Mouse (Mus musculus) embryonic facial prominence, embryonic 13.5 days (tissue): ENCODE data around the gene Slco3a1. TPM values are rescaled to one million over a fixed set of nuclear protein-coding genes. Genes with fewer than 3 reads are reported as not detected.
"Not testable (repeated sequence)": the region's sequence is repeated elsewhere in the genome, so short reads cannot be mapped to it uniquely, and the experiment has no call there.

Source experiments
- ATAC-seq: fragments of 200-750 bp; cut with Nextera tagmentation; 2 replicates; pipeline ENCODE4 v1.8.0; 2017; ENCODE audit warnings: low read depth; ENCODE audit not compliant: insufficient number of reproducible peaks, insufficient read depth, low FRiP score, low TSS enrichment
- H3K27ac ChIP-seq: fragments of 300-500 bp; sonication (generic); 2 replicates; pipeline ENCODE4 v1.5.1; 2015; ENCODE audit warnings: moderate library complexity, mild to moderate bottlenecking, inconsistent platforms
- H3K27me3 ChIP-seq: fragments of 300-500 bp; sonication (generic); 2 replicates; pipeline ENCODE4 v1.6.1; 2015; ENCODE audit warnings: mild to moderate bottlenecking, inconsistent platforms
- H3K36me3 ChIP-seq: fragments of 300-500 bp; sonication (generic); 2 replicates; pipeline ENCODE4 v1.6.1; 2015; ENCODE audit warnings: mild to moderate bottlenecking, inconsistent platforms
- H3K4me1 ChIP-seq: fragments of 300-500 bp; sonication (generic); 2 replicates; pipeline ENCODE4 v1.6.1; 2015; ENCODE audit warnings: inconsistent platforms
- H3K4me2 ChIP-seq: fragments of 300-500 bp; sonication (generic); 2 replicates; pipeline ENCODE4 v1.6.1; 2015; ENCODE audit warnings: moderate library complexity, mild to moderate bottlenecking, inconsistent platforms
- H3K4me3 ChIP-seq: fragments of 300-500 bp; sonication (generic); 2 replicates; pipeline ENCODE4 v1.5.1; 2015; ENCODE audit warnings: mild to moderate bottlenecking, inconsistent platforms
- H3K9ac ChIP-seq: fragments of 300-500 bp; sonication (generic); 2 replicates; pipeline ENCODE4 v1.6.1; 2015; ENCODE audit warnings: mild to moderate bottlenecking, inconsistent platforms
- H3K9me3 ChIP-seq: fragments of 300-500 bp; sonication (generic); 2 replicates; pipeline ENCODE4 v1.6.1; 2016; ENCODE audit warnings: inconsistent platforms
- WGBS: fragments of 180-500 bp; shearing (Covaris S2); methylation state at CpG from one replicate; pipeline ENCODE4 v1.1.7; 2015; ENCODE audit warnings: mixed read lengths; 5-methylcytosine and 5-hydroxymethylcytosine counted together
- polyA plus RNA-seq: library from polyadenylated mRNA; unstranded; fragments of >200 nt; fragmentation: Nextera tagmentation; extraction: Ambion mirVana; gene quantifications from 2 replicates; pipeline ENCODE4 v1.2.1, GENCODE M21; 2015

The Slco3a1 gene
- polyA plus RNA-seq, 1 experiment from 2014 or later = 11.6 TPM

GRCm38 (mm10) chr7:74407851-74408250, 146.7 kb downstream of the Slco3a1 start:
- not testable (repeated sequence) for H3K4me3 ChIP-seq, H3K27ac ChIP-seq, ATAC-seq, H3K4me1 ChIP-seq, H3K9me3 ChIP-seq, H3K4me2 ChIP-seq, H3K9ac ChIP-seq, H3K36me3 ChIP-seq, H3K27me3 ChIP-seq

DNA sequence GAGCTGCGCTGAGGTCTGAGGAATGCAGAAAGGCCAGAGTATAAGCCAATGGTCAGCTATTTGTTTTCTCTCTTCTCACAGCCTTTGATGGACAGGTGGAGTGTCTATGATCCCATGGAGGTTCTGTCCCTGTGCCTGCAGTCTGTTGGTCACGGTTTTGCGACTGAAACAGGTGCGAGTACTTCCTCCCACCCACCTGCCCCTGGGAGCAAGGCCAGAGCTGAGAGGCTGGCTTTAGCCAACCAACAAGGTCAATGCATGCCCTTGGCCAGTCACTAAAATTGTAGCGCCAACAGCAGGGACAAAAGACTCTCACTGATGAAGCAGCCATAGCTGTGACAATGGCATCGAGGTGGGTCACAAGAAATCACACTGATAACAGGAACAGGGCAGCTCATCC, 154.9 kb downstream of the Slco3a1 start:
- H3K27ac ChIP-seq = no peak overlapping the region
- no peak for ATAC-seq
- WGBS = 91% methylated on average over 6 of the region's 6 CpGs

GRCm38 (mm10) chr7:74399154-74399553, 155.4 kb downstream of the Slco3a1 start:
- Histone ChIP-seq H3K4me1 (no peaks in the 10 kb centered on the region), H3K9me3 (no peaks in the 10 kb centered on the region), H3K27me3 (no peaks in the 10 kb centered on the region), H3K36me3 (no peaks in the 10 kb centered on the region), H3K4me2 (no peak overlapping the region), H3K9ac (no peak overlapping the region), H3K4me3 (no peak overlapping the region), H3K27ac (no peak overlapping the region)
- WGBS = 86% methylated on average over 4 of the region's 4 CpGs
- no peak for ATAC-seq

More for the DNA sequence above, 154.9 kb downstream of the Slco3a1 start:
- no peak overlapping the region for H3K9ac ChIP-seq
- no peaks in the 10 kb centered on the region for H3K4me1 ChIP-seq
- no peak overlapping the region for H3K4me2 ChIP-seq
- H3K4me3 ChIP-seq = no peak overlapping the region
- no peaks in the 10 kb centered on the region for H3K9me3 ChIP-seq
- no peaks in the 10 kb centered on the region for H3K27me3 ChIP-seq
- no peaks in the 10 kb centered on the region for H3K36me3 ChIP-seq

DNA sequence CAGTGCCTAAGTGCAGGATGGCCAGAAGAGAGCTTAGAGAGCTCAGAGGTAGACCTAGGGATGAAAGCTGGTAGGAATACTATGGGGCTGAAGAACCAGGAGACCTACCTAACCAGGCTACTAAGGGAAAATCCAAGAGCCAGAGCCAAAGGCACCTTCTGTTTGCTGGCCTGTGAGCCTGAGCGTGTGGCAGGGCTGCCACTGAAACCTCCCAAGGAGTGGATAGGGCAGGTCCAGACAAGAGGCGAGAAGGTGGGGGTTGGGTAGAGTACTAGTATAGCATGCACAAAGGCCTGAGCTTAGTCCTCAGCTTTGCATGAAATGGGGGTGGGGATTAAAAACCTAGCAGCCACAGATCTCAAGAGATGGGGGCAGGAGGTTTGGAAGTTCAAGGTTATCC, 156.3 kb downstream of the Slco3a1 start:
- Histone ChIP-seq H3K27me3 (no peaks in the 10 kb centered on the region), H3K4me2 (no peak overlapping the region), H3K9ac (no peak overlapping the region), H3K9me3 (no peaks in the 10 kb centered on the region), H3K27ac (no peak overlapping the region), H3K36me3 (no peaks in the 10 kb centered on the region), H3K4me1 (no peaks in the 10 kb centered on the region), H3K4me3 (no peak overlapping the region)
- ATAC-seq = no peak
- WGBS = 71% methylated on average over 2 of the region's 2 CpGs

DNA sequence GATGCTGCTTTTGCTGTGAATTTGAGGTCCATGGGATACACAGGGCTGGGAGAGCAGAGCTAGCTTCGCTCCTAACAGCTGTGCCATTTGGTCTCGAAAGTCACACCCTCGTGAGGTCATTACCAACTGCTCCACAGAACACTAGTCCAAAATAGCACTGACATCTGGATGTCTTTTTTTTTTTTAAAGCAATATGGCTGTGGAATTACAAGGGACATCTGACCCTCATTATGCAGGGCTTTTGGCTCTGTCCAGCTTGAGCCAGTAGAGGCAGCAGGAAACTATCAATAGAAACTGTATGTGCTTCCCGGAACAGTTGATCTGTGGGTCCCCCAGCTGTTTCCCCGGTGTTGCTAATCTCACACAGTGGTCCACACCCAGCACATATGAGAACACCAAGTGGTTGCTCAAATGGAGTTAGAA, 163.1 kb downstream of the Slco3a1 start:
- Histone ChIP-seq H3K4me1 (peaks cover 1% of the 10 kb centered on the region), H3K4me3 (no peak overlapping the region), H3K36me3 (no peaks in the 10 kb centered on the region), H3K27me3 (no peaks in the 10 kb centered on the region), H3K4me2 (no peak overlapping the region), H3K27ac (no peak overlapping the region), H3K9ac (no peak overlapping the region), H3K9me3 (no peaks in the 10 kb centered on the region)
- WGBS = 40% methylated on average over 5 of the region's 5 CpGs
- ATAC-seq = no peak

- Histone ChIP-seq H3K4me3 (no peak overlapping the region), H3K4me1 (peaks cover 10% of the 10 kb centered on the region), H3K27ac (no peak overlapping the region), H3K4me2 (no peak overlapping the region), H3K9ac (no peak overlapping the region), H3K27me3 (no peaks in the 10 kb centered on the region), H3K36me3 (no peaks in the 10 kb centered on the region), H3K9me3 (no peaks in the 10 kb centered on the region)
- WGBS = 81% methylated on average over 2 of the region's 2 CpGs
- ATAC-seq = no peak
Observed at GRCm38 (mm10) chr7:74389570-74389969, 165.0 kb downstream of the Slco3a1 start.

DNA sequence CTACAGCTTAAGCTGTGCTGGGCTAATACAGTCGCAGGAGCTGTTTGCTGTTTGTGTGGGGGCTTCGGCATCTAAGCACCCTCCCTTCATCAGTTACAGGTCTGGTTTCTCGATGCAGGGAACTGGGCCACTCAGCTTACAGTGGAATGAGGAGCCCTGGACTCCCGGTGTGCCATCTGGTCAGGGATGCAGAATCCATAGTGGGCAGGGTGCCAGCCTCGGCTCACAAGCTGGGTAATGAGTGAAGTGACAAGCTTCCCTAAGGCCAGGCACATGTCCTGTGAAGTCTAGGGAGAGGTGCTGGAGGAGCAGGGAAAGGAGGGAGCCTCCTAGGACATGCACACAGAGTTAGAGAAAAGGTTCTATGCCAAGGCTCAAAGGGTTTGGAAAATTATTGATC, 168.3 kb downstream of the Slco3a1 start:
- Histone ChIP-seq H3K4me3 (no peak overlapping the region), H3K4me2 (no peak overlapping the region), H3K36me3 (no peaks in the 10 kb centered on the region), H3K9me3 (no peaks in the 10 kb centered on the region), H3K27me3 (no peaks in the 10 kb centered on the region), H3K27ac (no peak overlapping the region), H3K4me1 (peaks cover 29% of the 10 kb centered on the region), H3K9ac (no peak overlapping the region)
- no peak for ATAC-seq
- WGBS = 66% methylated on average over 5 of the region's 5 CpGs

DNA sequence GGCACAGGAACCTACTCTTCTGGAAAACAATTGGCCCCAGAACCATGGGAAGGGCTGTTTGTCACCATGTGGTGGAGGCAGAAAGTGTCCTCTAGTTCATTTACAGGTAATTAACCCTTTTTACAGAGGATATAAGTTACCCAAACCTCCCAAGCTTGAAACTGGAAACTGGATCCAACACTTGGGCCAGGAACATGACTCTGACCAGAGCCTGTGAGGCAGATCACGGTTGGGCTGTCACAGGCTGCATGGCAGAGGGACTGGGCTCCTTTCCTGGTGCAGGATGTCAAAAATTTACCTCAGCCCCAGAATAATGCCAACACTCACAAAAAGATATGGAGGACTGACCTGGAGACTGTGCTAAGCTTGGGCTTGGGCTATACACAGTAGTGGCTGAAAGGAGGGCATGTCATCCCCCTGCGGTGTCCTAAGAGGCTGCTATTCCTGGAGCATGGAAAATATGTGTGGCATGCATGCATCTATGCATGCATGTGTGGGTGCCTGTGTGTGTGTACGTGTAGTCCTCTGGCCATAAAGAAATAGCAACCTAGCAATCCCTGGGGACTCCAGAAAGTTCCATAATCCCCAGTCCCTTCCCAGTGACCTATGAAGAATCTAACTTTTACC, 171.4 kb downstream of the Slco3a1 start:
- Histone ChIP-seq H3K4me1 (peaks cover 31% of the 10 kb centered on the region), H3K4me2 (no peak overlapping the region), H3K27ac (no peak overlapping the region), H3K36me3 (no peaks in the 10 kb centered on the region), H3K27me3 (no peaks in the 10 kb centered on the region), H3K9me3 (no peaks in the 10 kb centered on the region), H3K4me3 (no peak overlapping the region), H3K9ac (no peak overlapping the region)
- WGBS = 70% methylated on average over 3 of the region's 3 CpGs
- ATAC-seq = no peak

DNA sequence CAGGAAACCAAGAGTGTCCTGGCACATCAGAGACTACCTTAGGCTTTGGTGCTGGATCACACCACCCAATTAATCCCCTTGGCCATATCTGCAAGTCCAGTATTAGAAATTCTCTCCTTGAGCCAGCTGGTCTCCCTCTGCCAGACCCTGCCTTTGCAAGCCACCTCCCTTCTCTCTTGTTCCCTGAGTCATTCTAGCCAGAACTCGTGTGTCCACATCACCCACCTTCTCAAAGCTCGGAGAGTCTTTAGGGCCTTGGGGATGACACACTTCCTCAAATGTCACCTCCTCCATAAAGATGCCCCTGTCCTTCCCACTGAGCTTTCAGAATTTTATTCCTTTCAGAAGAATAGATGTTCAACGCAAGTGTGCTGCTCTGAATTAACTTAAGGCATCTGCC, 172.3 kb downstream of the Slco3a1 start:
- ATAC-seq = no peak
- H3K4me3 ChIP-seq = no peak overlapping the region
- H3K9ac ChIP-seq = no peak overlapping the region
- no peak overlapping the region for H3K4me2 ChIP-seq
- no peaks in the 10 kb centered on the region for H3K27me3 ChIP-seq
- peaks cover 40% of the 10 kb centered on the region for H3K4me1 ChIP-seq
- H3K36me3 ChIP-seq = no peaks in the 10 kb centered on the region
- 45% methylated on average over 3 of the region's 3 CpGs for WGBS
- no peak overlapping the region for H3K27ac ChIP-seq
- H3K9me3 ChIP-seq = no peaks in the 10 kb centered on the region

DNA sequence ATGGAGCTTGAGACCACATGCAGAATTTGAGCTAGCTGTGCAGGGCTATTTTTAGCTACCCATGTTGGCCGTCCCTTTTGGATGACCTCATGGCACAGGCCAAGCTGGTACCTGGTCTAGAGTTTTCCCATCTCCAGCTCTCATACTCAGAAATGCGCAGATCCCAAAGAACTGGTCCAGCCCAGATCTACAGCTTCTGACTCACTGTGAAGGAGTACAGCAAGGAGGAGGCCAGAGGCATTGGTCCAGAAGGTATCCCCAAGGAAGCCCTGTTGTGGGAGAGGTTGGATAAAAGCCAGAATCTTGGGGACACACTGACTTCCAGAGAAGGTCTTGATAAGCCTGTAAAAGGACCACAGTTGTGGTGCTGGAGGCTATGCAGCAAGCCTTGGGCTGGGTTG, 172.7 kb downstream of the Slco3a1 start:
- Histone ChIP-seq H3K9me3 (no peaks in the 10 kb centered on the region), H3K36me3 (no peaks in the 10 kb centered on the region)
- WGBS = 57% methylated on average over 2 of the region's 2 CpGs

GRCm38 (mm10) chr7:74381051-74381450, 173.5 kb downstream of the Slco3a1 start:
- peaks cover 47% of the 10 kb centered on the region for H3K4me1 ChIP-seq
- no peak overlapping the region for H3K4me3 ChIP-seq
- no peak overlapping the region for H3K4me2 ChIP-seq
- H3K9ac ChIP-seq = no peak overlapping the region
- ATAC-seq = no peak
- no peaks in the 10 kb centered on the region for H3K9me3 ChIP-seq
- H3K27me3 ChIP-seq = 0 out of 2 replicates have a peak, but pooled peaks cover 3% of the 10 kb centered on the region
- 88% methylated on average over 2 of the region's 2 CpGs for WGBS
- H3K36me3 ChIP-seq = no peaks in the 10 kb centered on the region
- H3K27ac ChIP-seq = no peak overlapping the region

More for the DNA sequence above, 172.7 kb downstream of the Slco3a1 start:
- ATAC-seq = no peak
- Histone ChIP-seq H3K27me3 (0 out of 2 replicates have a peak, but pooled peaks cover 3% of the 10 kb centered on the region), H3K4me2 (no peak overlapping the region), H3K4me3 (no peak overlapping the region), H3K27ac (no peak overlapping the region), H3K4me1 (peaks cover 44% of the 10 kb centered on the region), H3K9ac (no peak overlapping the region)

DNA sequence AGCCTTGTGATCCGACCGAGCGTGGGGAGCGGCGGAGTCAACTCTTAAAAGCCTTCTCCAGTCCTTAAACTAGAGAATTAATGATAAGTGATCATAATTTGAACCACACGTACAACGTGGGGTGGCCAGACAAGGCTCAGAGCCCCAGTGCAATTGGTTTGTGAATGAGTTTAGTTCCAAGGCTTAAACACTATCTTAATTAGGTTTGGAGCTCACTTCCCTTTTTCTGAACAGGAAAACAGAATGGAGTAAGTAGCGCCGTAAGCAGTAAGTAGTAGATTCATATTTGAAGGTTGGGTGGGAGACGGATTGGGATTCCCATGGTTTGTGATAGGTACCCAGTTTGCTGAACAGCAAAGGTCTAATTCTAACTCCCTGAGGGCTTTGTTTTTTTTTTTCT, 176.7 kb downstream of the Slco3a1 start:
- Histone ChIP-seq H3K27ac (no peak overlapping the region), H3K9ac (no peak overlapping the region), H3K4me1 (peaks cover 37% of the 10 kb centered on the region), H3K4me3 (no peak overlapping the region), H3K36me3 (no peaks in the 10 kb centered on the region), H3K9me3 (no peaks in the 10 kb centered on the region), H3K27me3 (0 out of 2 replicates have a peak, but pooled peaks cover 3% of the 10 kb centered on the region), H3K4me2 (peak overlapping the region; percentile 44)
- 19% methylated on average over 10 of the region's 10 CpGs for WGBS
- ATAC-seq = no peak
